Mouse (Mus musculus): ENCODE measurements around the gene Irf2bp1.

DNA sequence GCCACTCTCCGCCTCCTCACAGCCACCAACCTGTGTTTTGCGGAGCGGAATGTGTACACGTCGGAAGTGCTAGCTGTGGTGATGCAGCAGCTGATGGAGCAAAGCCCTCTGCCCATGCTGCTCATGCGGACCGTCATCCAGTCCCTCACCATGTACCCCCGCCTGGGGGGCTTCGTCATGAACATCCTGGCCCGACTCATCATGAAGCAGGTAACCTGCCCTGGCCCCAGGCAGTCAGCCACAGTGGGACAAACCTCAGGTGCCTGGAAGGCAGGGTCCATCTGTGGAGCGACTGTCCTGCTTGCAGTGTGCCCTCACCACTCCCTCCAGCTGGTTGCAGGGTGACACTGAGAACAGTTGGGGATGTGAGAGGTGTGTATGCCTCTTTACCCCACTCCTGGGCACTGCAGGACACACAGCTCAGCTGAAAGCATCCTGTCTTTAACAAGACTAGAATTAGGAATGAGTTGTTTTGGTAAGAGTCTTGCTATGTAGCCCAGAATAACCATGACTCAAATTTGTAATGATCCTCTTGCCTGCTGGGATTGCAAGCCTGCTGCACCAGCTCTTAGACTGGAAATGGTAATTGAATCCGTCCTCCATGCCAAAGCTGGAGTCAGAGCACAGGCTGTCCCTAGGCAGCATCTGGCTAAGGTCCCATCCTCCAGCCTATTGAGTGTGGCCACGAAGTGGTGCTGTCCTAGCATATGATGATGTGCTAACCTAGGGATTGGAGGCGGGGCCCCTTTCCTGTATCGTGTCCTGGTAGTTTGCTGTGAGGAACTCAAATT is 48.7 kb downstream of the Irf2bp1 start:
- TF ChIP-seq ZC3H11A (IDR thresholded peaks at IDR 0.05; ENCODE audit: borderline replicate concordance, low read depth, low read length) (no peak), CHD2 (IDR thresholded peaks at IDR 0.05; ENCODE audit: low read depth, low read length) (no peak), HCFC1 (IDR thresholded peaks at IDR 0.05; ENCODE audit: borderline replicate concordance, insufficient read depth, low read length) (no peak)
